Mouse (Mus musculus): ENCODE data around the gene Nrip2.
A peak's percentile ranks its signal among the peaks of the same experiment; 100 is the strongest.

- no peak for TF ChIP-seq POU5F1 (IDR thresholded peaks at IDR 0.05; ENCODE audit: borderline replicate concordance, low read length)
- peak; percentile 100 for TF ChIP-seq CTCF (conservative IDR thresholded peaks at IDR 0.05; ENCODE audit: low read length)
- no peak for TF ChIP-seq NANOG (IDR thresholded peaks at IDR 0.05; ENCODE audit: borderline replicate concordance, low read length)
Measured at GRCm38 (mm10) chr6:128358999-128359398, 40.1 kb upstream of the Nrip2 start.

Measured in E14TG2a.4 (cell line).